Mouse (Mus musculus) spleen, adult 12 weeks (tissue): ENCODE data around the gene Tmem135.

Experiments used
- DNase-seq: peaks from one replicate; pipeline ENCODE4 v3.0.0; 2022; ENCODE audit warnings: low spot score

Tmem135 gene

GRCm38 (mm10) chr7:89253317-89253716 lies 150.7 kb downstream of the Tmem135 start:
- DNase-seq, result no peak

- DNase-seq, result no peak
Observed at GRCm38 (mm10) chr7:89251880-89252453, 152.1 kb downstream of the Tmem135 start.

- DNase-seq, result no peak
Observed at GRCm38 (mm10) chr7:89248135-89248850, 155.7 kb downstream of the Tmem135 start.

- no peak for DNase-seq
Observed at GRCm38 (mm10) chr7:89247012-89247710, 156.9 kb downstream of the Tmem135 start.

- DNase-seq, result no peak
Observed at GRCm38 (mm10) chr7:89242565-89242964, 161.5 kb downstream of the Tmem135 start.

- DNase-seq, result no peak
Observed at GRCm38 (mm10) chr7:89242143-89242542, 161.9 kb downstream of the Tmem135 start.

GRCm38 (mm10) chr7:89239592-89239991 lies 164.4 kb downstream of the Tmem135 start:
- no peak for DNase-seq

- no peak for DNase-seq
Observed at GRCm38 (mm10) chr7:89236592-89236991, 167.4 kb downstream of the Tmem135 start.

- DNase-seq, result no peak
Observed at GRCm38 (mm10) chr7:89235974-89236507, 168.0 kb downstream of the Tmem135 start.

- DNase-seq, result no peak
Observed at GRCm38 (mm10) chr7:89232499-89233145, 171.4 kb downstream of the Tmem135 start.

- DNase-seq, result no peak
Observed at GRCm38 (mm10) chr7:89231200-89231790, 172.7 kb downstream of the Tmem135 start.

- DNase-seq, result no peak
Observed at GRCm38 (mm10) chr7:89222609-89223008, 181.4 kb downstream of the Tmem135 start.

- no peak for DNase-seq
Observed at GRCm38 (mm10) chr7:89216628-89217027, 187.4 kb downstream of the Tmem135 start.

- DNase-seq, result no peak
Observed at GRCm38 (mm10) chr7:89216118-89216517, 187.9 kb downstream of the Tmem135 start.

GRCm38 (mm10) chr7:89215714-89216113 lies 188.3 kb downstream of the Tmem135 start:
- no peak for DNase-seq

- no peak for DNase-seq
Observed at GRCm38 (mm10) chr7:89210506-89210905, 193.5 kb downstream of the Tmem135 start.

GRCm38 (mm10) chr7:89206165-89206564 lies 197.9 kb downstream of the Tmem135 start:
- no peak for DNase-seq

GRCm38 (mm10) chr7:89205402-89205801 lies 198.6 kb downstream of the Tmem135 start:
- DNase-seq, result no peak

GRCm38 (mm10) chr7:89203144-89203543 lies 200.9 kb downstream of the Tmem135 start:
- no peak for DNase-seq

- DNase-seq, result no peak
Observed at GRCm38 (mm10) chr7:89201954-89202353, 202.1 kb downstream of the Tmem135 start.

- DNase-seq, result no peak
Observed at GRCm38 (mm10) chr7:89198499-89198898, 205.5 kb downstream of the Tmem135 start.

- no peak for DNase-seq
Observed at GRCm38 (mm10) chr7:89193459-89193858, 210.6 kb downstream of the Tmem135 start.
